Mouse (Mus musculus) ES-E14 (cell line): ENCODE measurements around the gene Stn1. TPM values are rescaled to one million over a fixed set of nuclear protein-coding genes. Genes with fewer than 3 reads are reported as not detected.

Source experiments
- DNase-seq: peaks from one replicate; pipeline ENCODE4 v3.0.0-alpha.2; 2013; ENCODE audit warnings: low read depth, low spot score
- H3K27ac ChIP-seq: 2 replicates; pipeline ENCODE4 v1.5.1; 2012; ENCODE audit warnings: low read depth, mild to moderate bottlenecking, low read length, moderate library complexity, mixed read lengths; ENCODE audit not compliant: poor library complexity, insufficient read depth, severe bottlenecking
- H3K36me3 ChIP-seq: 2 replicates; pipeline ENCODE4 v1.6.1; 2012; ENCODE audit warnings: mild to moderate bottlenecking, low read length, moderate library complexity, mixed read lengths; ENCODE audit not compliant: control insufficient read depth, poor library complexity, insufficient read depth, severe bottlenecking
- H3K4me1 ChIP-seq, 2 experiments: fragments of 150-350 bp in 1 of 2; sonication (generic) in 1 of 2; 2 replicates each; pipeline ENCODE4 v1.6.1; 2012; ENCODE audit warnings: low read length in 2 of 2, mild to moderate bottlenecking in 1 of 2, mixed read lengths in 1 of 2; ENCODE audit not compliant: control insufficient read depth in 2 of 2, insufficient read depth in 2 of 2, poor library complexity in 1 of 2
- H3K4me3 ChIP-seq, 2 experiments: fragments of 150-350 bp in 1 of 2; sonication (generic) in 1 of 2; 2 replicates each; pipeline ENCODE4 v1.5.1; 2012; ENCODE audit warnings: low read length in 2 of 2, low read depth in 1 of 2, mild to moderate bottlenecking in 1 of 2, mixed read lengths in 1 of 2; ENCODE audit not compliant: insufficient read depth in 1 of 2, poor library complexity in 1 of 2, severe bottlenecking in 1 of 2
- H3K9ac ChIP-seq: 2 replicates; pipeline ENCODE4 v1.6.1; 2012; ENCODE audit warnings: low read depth, mild to moderate bottlenecking, low read length, mixed read lengths; ENCODE audit not compliant: poor library complexity, insufficient read depth, severe bottlenecking
- H3K9me3 ChIP-seq: fragments of 150-350 bp; sonication (generic); 2 replicates; pipeline ENCODE4 v1.6.1; 2012; ENCODE audit warnings: low read depth, mild to moderate bottlenecking, low read length; ENCODE audit not compliant: control insufficient read depth, insufficient read depth
- CHD2 ChIP-seq: IDR thresholded peaks from 2 replicates; pipeline ENCODE4 v1.6.1; 2014; ENCODE audit warnings: mild to moderate bottlenecking, low read depth, low read length, inconsistent platforms
- HCFC1 ChIP-seq: IDR thresholded peaks from 2 replicates; pipeline ENCODE4 v1.6.1; 2012; ENCODE audit warnings: low read length, inconsistent platforms, borderline replicate concordance; ENCODE audit not compliant: insufficient read depth
- MAFK ChIP-seq: IDR thresholded peaks from 2 replicates; pipeline ENCODE4 v1.6.1; 2014; ENCODE audit warnings: mild to moderate bottlenecking, low read depth, low read length, inconsistent platforms; ENCODE audit not compliant: insufficient read depth
- ZC3H11A ChIP-seq: IDR thresholded peaks from 2 replicates; pipeline ENCODE4 v1.6.1; 2012; ENCODE audit warnings: low read depth, mild to moderate bottlenecking, inconsistent platforms, low read length, borderline replicate concordance
- ZNF384 ChIP-seq: IDR thresholded peaks from 2 replicates; pipeline ENCODE4 v1.6.1; 2012; ENCODE audit warnings: low read depth, low read length, inconsistent platforms
- in situ Hi-C, 2 experiments: fragments of 600-800 bp; cut with MboI; formaldehyde crosslinking; loops; one replicate each; pipeline ENCODE4 v1.15.1; 2025; ENCODE audit warnings: low sequenced_read_pairs in 2 of 2, inconsistent platforms in 1 of 2; ENCODE audit not compliant: unreplicated experiment in 2 of 2
- total RNA-seq: library from RNA; depleted of rRNA; stranded (reverse); fragments of 300-350 nt; gene quantifications from 2 replicates; pipeline ENCODE4 v1.2.3, GENCODE M21; 2012

Stn1 gene
- total RNA-seq, 1 experiment, result 22.9 TPM

GRCm38 (mm10) chr19:47461838-47462237, 75.5 kb downstream of the Stn1 start:
- Histone ChIP-seq H3K4me3 (no peak overlapping the region), H3K9me3 (no peaks in the 10 kb centered on the region), H3K9ac (no peak overlapping the region), H3K4me1 (peaks cover 0 to 24% of the 10 kb centered on the region in 2 experiments; a peak in 2 of 4 replicates), H3K27ac (no peak overlapping the region), H3K36me3 (no peaks in the 10 kb centered on the region)
- no peak for DNase-seq
- in situ Hi-C loops, result no loop called here
- no peak for TF ChIP-seq MAFK
- 0 out of 2 replicates have a peak, but pooled peaks have one; percentile 24 for TF ChIP-seq ZC3H11A

- no peak overlapping the region for H3K9ac ChIP-seq
- no peak for DNase-seq
- in situ Hi-C loops, result no loop called here
- no peak for TF ChIP-seq HCFC1
- no peak for TF ChIP-seq MAFK
- TF ChIP-seq CHD2, result no peak
- TF ChIP-seq ZC3H11A, result no peak
- no peak for TF ChIP-seq ZNF384
- H3K4me1 ChIP-seq, result peaks cover 0 to 24% of the 10 kb centered on the region in 2 experiments; a peak in 2 of 4 replicates
- no peaks in the 10 kb centered on the region for H3K36me3 ChIP-seq
- no peak overlapping the region for H3K4me3 ChIP-seq
- H3K9me3 ChIP-seq, result no peaks in the 10 kb centered on the region
- no peak overlapping the region for H3K27ac ChIP-seq
Observed at GRCm38 (mm10) chr19:47461386-47461785, 75.9 kb downstream of the Stn1 start.

- no peaks in the 10 kb centered on the region for H3K9me3 ChIP-seq
- peak overlapping the region in 1 of 2 experiments; percentile 13; a peak in 1 of 4 replicates for H3K4me3 ChIP-seq
- in situ Hi-C loops, result no loop called here
- H3K36me3 ChIP-seq, result no peaks in the 10 kb centered on the region
- DNase-seq, result no peak
- H3K4me1 ChIP-seq, result peaks cover 0 to 27% of the 10 kb centered on the region in 2 experiments; a peak in 2 of 4 replicates
- H3K9ac ChIP-seq, result no peak overlapping the region
- H3K27ac ChIP-seq, result no peak overlapping the region
- no peak for TF ChIP-seq CHD2
- TF ChIP-seq MAFK, result no peak
Observed at GRCm38 (mm10) chr19:47460120-47460960, 77.0 kb downstream of the Stn1 start.

- H3K36me3 ChIP-seq, result no peaks in the 10 kb centered on the region
- H3K9ac ChIP-seq, result no peak overlapping the region
- in situ Hi-C loops, result no loop called here
- DNase-seq, result no peak
- no peak overlapping the region for H3K4me3 ChIP-seq
- H3K27ac ChIP-seq, result no peak overlapping the region
- TF ChIP-seq HCFC1 (no peak), CHD2 (no peak), ZNF384 (no peak), ZC3H11A (no peak)
- peaks cover 0 to 32% of the 10 kb centered on the region in 2 experiments; a peak in 2 of 4 replicates for H3K4me1 ChIP-seq
- H3K9me3 ChIP-seq, result no peaks in the 10 kb centered on the region
Observed at GRCm38 (mm10) chr19:47459214-47459613, 78.1 kb downstream of the Stn1 start.
